Mouse (Mus musculus) layer of hippocampus, adult 8-10 months (tissue): ENCODE measurements around the gene Ntm. TPM values are rescaled to one million over a fixed set of nuclear protein-coding genes. Genes with fewer than 3 reads are reported as not detected.

ENCODE experiments used
- DNase-seq, 2 experiments: peaks; one replicate each; pipeline ENCODE4 v3.0.0; 2022; ENCODE audit warnings: low spot score in 2 of 2
- total RNA-seq, 4 experiments: library from RNA; stranded (reverse); gene quantifications; 2 replicates each; pipeline ENCODE4 v1.2.4; 2022

Gene Ntm
- total RNA-seq, 4 experiments from 2014 or later = 148 to 166 (median 161) TPM

GRCm38 (mm10) chr9:29514588-29515356, 448.2 kb downstream of the Ntm start:
- DNase-seq = no peak

GRCm38 (mm10) chr9:29496002-29496401, 466.9 kb downstream of the Ntm start:
- DNase-seq = no peak

- DNase-seq = no peak
Measured at GRCm38 (mm10) chr9:29482272-29482671, 480.7 kb downstream of the Ntm start.

DNA sequence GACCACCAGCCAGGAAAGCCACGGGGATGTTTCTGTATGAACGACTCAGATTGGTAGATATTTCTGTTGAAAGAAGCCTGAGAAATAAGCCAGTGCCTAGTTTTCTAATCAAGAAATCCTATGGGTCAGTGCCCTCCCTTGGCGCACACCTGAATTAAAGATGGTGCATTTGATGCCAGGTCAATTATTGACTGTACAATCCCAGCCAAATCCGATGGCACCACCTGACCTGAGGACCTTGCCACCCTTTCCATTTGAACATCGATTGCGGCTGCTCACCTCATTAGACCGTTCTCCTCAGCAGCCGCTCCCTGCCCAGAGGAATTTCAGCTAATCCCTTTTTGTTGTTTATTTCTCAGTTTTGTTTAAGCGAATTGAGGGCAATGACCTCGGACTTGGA, 483.9 kb downstream of the Ntm start:
- DNase-seq = no peak

GRCm38 (mm10) chr9:29477219-29477618, 485.7 kb downstream of the Ntm start:
- DNase-seq = no peak

GRCm38 (mm10) chr9:29473418-29473817, 489.5 kb downstream of the Ntm start:
- DNase-seq = no peak

DNA sequence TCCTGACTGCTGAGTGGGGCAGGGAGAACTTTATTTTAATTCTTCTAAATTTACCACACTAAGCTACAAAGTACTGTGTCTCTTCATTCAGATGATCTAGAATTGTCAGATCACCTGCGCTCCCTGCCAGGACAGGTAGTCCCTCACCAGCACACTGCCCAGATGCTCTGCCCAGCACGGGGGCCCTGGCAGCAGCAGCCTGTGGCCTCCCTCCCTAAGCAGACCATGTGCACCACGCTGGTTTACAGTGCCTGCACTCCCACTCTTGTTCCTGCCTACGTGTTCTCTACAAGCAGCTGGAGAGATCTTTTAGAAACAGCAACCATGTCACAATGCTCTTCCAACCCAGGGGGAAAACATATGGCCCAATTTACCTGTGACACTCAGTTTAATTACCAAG, 490.7 kb downstream of the Ntm start:
- peak in 1 of 2 experiments; percentile 16 for DNase-seq

DNA sequence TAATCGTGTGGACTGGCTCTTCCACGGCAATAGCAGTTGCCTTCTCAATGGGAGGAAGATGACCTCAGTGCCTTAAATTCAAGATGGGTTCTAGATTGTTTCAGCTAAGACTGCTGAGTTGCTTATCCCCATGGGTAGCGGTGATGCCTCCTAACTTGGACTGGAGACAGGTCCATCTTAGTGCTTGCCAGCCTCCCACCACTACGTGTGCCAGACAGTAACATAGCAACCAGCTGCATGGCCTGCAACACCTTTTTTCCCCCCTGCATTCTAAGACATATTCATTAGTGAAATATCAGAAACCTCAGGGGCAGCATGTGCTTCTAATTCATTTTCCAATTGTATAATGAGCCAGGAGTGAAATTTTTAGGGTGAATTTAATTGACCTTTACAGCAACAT, 498.2 kb downstream of the Ntm start:
- DNase-seq = no peak

DNA sequence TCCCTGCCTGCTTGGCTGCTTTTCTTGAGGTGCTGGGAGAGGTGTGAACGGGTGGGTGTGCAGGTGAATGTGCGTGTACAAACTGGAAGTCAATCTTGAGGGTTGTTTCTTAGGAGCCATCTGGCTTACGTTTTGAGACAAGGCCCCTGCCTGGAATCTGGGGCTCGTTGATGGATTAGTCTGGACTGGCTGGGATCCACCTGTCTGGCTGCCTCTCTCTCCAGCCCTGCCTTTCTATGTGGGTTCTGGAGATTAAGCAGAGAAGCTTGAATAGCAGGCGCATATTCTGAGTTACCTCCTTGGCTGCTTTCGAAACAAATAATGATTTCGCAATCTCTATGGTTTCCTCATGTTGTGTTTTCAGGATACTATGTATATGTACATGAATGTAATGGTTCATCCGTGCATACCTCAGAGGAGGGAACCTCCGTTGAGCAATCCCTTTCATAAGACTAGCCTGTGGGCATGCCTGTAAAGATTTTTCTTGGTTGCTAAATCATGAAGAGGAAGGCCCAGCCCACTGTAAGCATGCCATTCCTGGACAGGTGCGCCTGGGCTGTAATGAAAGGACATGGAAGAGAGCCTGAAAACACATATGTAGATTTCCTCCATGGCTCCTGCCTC, 499.9 kb downstream of the Ntm start:
- DNase-seq = no peak

DNA sequence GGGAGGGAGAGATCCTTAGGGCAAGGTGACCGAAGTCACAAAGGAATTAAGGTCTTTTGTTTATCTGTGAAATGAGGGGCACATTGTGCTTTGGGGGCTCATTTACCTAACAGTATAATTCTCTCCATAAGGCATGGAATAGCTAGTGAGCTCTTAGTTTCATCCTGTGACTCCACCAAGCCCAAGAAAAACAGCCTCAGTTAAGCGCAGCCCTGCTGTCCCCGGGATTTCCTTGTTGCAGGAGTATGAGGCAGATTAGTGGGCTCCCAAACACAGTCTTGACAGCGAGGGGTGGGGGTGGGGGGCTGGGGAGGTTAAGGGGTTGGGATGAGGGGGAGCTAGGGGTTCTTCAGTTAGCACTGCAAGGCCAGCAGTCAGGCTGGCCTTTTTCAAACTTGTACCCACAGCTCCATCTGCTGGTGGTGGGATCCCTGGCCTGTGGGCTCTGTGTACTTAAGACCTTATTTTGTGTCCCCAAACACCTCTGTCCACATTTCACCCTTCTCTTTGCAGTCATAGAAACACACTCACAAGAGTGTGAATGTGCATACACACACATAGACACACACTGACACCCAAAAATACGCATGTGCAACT, 504.9 kb downstream of the Ntm start:
- DNase-seq = peak in 1 of 2 experiments; percentile 70

DNA sequence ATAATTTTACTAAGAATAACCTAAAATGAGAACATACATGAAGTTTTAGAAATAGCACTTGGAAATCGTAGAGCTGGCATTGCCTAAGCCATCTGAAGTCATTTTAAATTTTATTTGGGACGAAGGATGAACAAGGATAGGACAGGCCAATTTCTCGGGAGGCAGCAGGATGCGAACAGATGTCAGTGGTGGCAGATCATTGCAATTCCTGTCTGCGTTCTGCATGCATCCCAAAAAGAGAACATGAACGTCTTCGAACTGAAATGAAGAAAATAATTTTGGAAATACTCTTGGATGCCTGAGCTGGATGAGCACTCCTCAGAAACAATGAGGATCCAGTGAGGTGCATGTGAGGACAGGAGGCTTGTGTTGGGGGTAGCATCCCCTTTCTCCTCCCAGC, 506.9 kb downstream of the Ntm start:
- no peak for DNase-seq

DNA sequence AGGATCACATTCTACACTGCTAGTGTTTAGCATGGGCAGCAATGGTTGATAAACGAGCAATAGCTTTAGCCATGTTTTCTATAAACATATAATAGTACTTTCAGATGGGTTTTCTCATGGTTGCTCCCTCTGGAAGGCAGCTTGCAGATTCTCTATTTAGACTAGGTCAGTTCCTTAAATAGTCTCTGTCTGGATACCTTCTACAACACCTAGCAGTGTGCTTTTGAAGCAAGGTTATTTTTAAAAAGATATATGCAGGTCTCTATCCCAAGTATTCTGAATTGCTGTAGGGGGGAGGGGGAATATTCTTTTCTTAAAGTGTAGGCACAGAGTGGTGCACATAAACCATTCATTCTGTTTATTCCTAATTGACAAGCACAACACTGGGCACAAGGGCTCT, 511.7 kb downstream of the Ntm start:
- no peak for DNase-seq

DNA sequence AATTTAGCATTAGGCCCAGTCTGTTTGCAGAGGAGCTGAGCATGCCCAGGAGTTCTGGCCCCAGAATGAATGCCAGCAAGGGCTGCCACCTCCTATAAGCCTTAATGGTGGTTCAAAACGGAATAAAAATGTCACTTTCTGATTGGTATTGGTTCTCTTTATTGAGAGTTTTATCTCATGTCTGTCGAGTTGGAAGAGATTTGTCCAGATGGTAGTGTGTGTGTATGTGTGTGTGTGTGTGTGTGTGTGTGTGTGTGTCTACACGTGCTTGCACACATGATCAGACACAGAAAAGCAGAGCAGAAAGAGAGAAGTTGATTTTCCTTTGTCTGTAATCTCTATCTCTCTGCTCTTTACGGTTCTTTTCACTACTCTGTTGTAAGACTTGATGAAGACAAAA, 518.9 kb downstream of the Ntm start:
- no peak for DNase-seq

GRCm38 (mm10) chr9:29439401-29439800, 523.5 kb downstream of the Ntm start:
- no peak for DNase-seq

- DNase-seq = no peak
Measured at GRCm38 (mm10) chr9:29434611-29435010, 528.3 kb downstream of the Ntm start.

DNA sequence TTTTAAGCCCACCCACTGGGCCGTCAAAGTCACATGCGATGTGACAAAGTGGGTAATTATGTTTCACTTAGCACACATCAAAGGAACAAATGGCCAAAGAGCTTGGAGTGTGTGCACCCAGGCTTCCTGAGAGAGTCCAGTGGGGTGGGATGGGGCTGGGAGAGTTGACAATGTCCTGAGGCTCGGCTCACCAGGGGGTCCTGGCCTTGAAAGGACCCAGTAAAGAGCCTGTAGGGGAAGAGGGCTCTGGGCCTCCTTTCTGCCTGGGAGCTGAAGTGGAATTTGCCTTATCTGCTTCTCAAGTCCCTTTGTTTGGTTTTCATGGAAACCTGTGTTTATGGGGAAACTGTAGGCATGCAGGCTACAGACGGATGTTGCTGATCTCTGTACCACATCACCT, 529.0 kb downstream of the Ntm start:
- no peak for DNase-seq

- no peak for DNase-seq
Measured at GRCm38 (mm10) chr9:29433156-29433555, 529.8 kb downstream of the Ntm start.

- DNase-seq = no peak
Measured at GRCm38 (mm10) chr9:29431590-29431989, 531.4 kb downstream of the Ntm start.

DNA sequence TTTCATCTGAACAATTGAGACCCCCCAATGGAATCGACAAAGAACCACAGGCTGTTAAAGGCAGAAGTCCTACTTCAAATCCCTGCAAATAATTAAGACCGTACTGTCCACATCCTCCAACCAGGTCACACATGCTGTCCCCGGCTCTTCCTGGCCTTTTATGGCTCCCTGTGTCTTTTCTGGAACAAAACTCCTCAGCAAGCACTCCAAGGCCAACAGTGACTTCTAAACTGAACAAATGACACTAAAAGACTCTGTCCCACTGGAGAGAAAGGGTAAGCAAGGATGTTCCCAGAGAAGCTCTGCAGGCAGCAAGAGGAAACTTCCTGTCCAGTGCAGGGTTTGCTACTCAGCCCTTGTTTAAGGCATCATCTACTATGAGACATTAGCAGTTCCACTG, 532.8 kb downstream of the Ntm start:
- no peak for DNase-seq

GRCm38 (mm10) chr9:29428322-29428721, 534.6 kb downstream of the Ntm start:
- DNase-seq = no peak

DNA sequence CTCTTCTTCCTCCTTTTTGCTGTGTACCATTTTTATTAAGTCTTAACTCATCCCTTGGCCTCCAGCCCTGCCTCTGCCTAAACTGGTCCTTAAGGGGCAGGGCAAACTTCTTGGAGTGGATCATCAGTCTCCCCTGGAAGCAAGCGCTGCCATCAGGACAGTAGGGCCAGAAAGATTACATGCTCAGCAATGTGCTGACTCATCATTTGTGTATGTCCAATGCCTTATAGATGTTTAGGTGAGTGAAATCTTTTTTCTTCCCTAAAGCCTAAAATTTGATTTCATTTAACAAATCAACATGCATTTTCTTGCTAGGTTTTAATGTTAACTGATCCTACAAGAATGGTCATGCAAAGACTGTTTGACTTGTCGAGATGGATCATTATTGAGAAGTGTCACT, 536.7 kb downstream of the Ntm start:
- DNase-seq = no peak

GRCm38 (mm10) chr9:29415578-29415977, 547.4 kb downstream of the Ntm start:
- DNase-seq = no peak

DNA sequence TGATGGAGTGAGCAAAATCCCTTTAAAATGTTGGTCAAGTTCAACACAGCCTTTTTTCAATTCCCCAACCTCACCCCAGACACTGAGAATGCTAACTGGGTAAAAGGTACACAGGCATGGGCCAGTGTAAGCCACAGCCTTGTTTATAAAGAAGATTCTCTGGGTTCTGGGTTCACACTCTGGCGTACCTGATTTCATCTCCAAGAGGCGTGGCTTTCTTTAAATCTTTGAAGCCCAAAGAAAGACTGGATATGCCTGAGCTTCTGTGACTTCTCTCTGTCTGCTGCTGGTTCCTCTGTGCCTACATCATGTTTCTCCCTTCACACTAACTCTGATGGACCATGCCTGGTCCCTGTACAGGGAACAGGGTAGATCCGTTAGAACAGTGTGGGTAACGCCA, 549.8 kb downstream of the Ntm start:
- no peak for DNase-seq
